Mouse (Mus musculus): ENCODE data around the gene Krtap5-1.
"Not testable (repeated sequence)": the region's sequence is repeated elsewhere in the genome, so short reads cannot be mapped to it uniquely, and the experiment has no call there.

Krtap5-1 gene

GRCm38 (mm10) chr7:142297018-142297417, at the start of gene Krtap5-1:
Krtap5-1 (minus strand) TSS chr7:142297118.
- DNase-seq = not testable (repeated sequence)

DNA sequence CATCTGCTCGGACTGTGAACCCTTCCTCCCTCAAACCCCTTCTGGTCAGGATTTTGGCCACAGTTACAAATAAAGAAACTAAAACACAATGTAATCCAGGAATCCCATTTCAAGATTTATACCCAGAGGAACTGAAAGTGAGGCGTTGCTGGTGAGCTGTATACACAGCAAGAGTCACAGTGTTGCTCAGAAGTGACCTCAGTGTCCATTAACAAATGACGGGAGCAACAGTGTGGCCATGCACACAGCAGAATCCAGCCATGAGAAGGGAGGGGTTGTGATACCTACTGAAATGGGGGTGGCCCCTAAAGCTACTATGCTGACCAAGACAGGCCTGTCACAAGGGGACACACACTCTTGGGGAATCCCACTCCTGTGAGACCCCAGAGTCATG, 45.3 kb upstream of the Krtap5-1 start:
- DNase-seq = no peak

DNA sequence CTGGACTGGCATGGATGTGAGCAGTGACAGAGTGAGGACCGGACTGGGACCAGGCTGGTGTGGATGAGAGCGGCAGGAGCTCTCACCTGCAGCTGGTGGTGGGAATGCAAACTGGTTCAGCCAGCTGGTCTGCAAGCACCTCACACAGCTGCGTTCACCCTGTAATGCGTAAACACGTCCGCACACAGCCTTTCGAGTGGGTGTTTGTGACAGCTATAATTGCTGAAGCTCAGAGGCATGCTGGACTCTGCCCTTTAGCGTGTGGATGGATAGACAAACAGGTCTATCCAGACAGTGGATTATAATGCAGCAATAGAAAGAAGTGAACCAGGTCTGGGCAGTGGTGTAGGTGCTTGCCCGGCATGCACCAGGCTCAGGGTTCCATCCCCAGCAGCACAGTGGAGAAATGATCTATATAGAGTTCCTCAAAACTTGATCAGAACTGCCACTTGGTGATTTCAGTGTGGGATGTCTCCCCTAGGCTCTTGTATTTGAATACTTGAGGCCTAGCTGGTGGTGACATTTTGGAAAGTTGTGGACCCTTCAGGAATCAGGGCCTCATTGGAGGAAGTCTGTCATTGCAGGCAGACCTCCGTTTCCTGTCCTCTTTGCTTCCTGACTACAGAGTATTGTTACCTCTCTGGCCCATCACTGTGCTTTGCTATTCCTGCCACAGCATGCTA, 44.8 kb upstream of the Krtap5-1 start:
- no peak for DNase-seq

DNA sequence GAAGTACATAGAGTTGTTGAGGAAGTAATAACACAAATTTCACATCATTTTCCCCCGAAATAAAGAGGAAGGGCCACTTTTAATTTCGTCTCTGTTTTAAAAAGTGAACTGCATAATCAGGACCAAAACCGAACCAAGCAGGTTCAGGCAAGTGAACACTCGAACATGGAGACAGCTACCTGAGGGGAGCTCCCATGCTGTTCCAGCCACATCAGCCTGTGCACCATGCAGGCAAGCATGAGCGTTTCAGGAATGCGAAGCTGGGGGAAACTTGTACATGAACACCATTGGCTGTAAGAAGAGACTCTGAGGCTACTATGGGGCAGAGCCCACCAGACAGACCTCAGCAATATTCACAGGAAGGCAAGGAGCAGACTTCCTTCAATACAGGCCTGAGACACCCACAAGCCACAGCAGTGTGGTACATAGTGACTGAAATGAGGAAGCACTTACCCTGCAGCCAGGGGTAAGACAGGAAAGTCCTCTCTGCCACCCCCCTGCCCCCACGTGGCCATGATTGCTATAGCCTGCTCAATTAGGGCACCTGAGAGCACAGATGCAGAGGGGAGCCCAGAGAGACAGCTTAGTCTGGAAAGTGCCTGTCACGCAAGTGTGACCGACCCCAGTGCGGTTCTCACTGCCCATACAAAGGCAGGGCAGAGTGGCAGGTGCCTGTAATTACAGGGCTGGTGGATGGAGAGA, 43.5 kb upstream of the Krtap5-1 start:
- DNase-seq = no peak

GRCm38 (mm10) chr7:142335151-142335550, 38.2 kb upstream of the Krtap5-1 start:
- no peak for DNase-seq

DNA sequence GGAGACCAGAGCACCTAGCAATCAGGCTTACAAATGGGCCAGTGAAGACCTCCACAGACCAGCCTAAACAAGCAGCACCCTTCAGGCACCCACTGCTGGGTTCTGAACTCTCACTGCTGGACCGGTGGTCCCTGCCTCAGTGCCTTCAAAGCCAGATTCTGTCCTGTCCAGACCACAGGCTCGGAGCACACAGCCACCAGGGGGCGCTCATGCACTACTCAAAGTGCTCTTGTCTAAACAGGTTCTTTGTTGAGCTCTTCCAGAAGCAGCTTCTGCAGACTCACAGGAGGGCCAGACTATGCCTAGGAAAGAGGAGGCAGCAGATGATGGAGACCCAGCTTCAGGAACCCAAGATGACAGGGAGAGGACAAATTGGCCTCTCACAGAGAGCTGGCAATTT, 37.3 kb upstream of the Krtap5-1 start:
- peak; percentile 86 for DNase-seq

GRCm38 (mm10) chr7:142332741-142333140, 35.8 kb upstream of the Krtap5-1 start:
- not testable (repeated sequence) for DNase-seq

GRCm38 (mm10) chr7:142331281-142331680, 34.4 kb upstream of the Krtap5-1 start:
- DNase-seq = no peak

- peak; percentile 80 for DNase-seq
These were observed 33.4 kb upstream of the Krtap5-1 start for GRCm38 (mm10) chr7:142330271-142330724.

DNA sequence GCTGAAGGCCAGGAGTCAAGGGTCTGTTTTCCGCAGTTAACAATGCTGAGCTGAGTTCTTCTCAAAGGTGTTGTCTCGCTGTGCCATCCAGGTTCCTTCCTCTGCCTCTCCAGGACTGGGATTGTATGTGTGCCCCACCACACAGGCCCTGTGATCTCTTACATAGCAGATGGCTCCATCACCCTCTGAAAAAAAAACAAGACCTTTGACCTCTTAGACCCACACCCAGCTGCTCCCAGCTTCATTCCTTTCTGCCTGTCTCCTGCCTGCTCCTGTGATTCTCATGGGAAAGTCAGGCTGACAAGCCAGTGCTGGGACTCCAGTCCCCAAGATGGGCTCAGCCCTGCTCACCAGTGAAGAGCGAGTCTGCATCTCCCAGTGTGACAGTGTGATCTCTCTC, 31.6 kb upstream of the Krtap5-1 start:
- DNase-seq = no peak

- DNase-seq = no peak
These were observed 30.0 kb upstream of the Krtap5-1 start for GRCm38 (mm10) chr7:142326714-142327445.

DNA sequence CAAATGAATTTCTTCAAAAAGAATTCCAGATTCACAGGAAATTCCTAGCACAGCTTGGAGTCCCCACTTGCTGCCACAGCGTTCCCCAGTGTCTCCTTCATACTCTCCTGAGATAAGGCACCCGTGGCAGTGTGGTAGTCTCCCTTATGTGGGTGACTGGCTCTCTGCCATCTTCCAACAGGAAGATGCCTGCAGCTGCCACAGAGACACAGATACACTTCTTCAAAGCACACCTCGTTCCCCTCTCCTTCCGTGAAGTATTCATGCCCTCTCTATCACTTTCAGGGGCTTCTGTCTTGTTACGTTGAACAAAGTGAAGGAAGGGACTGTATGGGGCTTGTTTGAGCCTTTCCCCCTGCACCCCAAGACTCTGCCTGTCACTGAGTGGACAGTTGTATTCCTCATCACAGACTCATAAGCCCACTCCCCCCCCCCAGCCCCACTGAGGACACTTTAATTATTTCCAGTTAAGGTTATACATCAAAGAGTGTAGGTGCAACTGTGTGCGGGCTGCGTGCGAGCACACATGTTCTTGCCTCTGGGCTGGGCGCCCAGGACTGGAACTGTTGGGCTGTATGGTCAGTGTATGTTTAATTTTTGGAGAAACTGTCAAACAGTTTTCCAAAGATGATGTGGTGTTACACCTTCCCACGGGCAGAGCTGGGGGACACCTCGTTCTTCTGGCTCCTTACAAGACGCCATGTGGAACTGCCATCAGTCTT, 26.6 kb upstream of the Krtap5-1 start:
- no peak for DNase-seq

GRCm38 (mm10) chr7:142322641-142323040, 25.7 kb upstream of the Krtap5-1 start:
- DNase-seq = no peak

- not testable (repeated sequence) for DNase-seq
These were observed 24.9 kb upstream of the Krtap5-1 start for GRCm38 (mm10) chr7:142321637-142322306.

- peak; percentile 28 for DNase-seq
These were observed 24.0 kb upstream of the Krtap5-1 start for GRCm38 (mm10) chr7:142320906-142321305.

GRCm38 (mm10) chr7:142319124-142319523, 22.2 kb upstream of the Krtap5-1 start:
- no peak for DNase-seq

- DNase-seq = no peak
These were observed 20.3 kb upstream of the Krtap5-1 start for GRCm38 (mm10) chr7:142317216-142317615.

DNA sequence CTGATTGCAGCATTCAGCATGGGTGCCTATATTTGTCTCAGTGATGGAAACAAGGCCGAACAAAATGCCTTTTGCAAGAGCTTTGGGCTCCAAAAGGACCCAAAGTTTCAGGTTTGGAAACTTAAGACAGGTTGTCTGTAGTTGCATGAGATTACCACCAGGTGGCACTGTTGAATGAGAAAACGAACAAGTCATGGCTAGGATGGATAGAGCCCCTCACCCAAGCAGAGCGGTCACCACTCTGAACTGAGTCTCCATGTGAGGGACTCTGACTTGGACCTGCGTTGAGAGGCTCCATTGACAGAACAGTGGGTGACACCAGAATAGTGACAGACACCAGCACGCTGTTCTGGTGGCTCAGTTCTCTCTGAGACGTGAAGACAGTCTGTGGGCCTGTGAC, 19.6 kb upstream of the Krtap5-1 start:
- peak; percentile 35 for DNase-seq

GRCm38 (mm10) chr7:142314600-142315285, 17.8 kb upstream of the Krtap5-1 start:
- DNase-seq = no peak

GRCm38 (mm10) chr7:142303929-142304328, 7.0 kb upstream of the Krtap5-1 start:
- not testable (repeated sequence) for DNase-seq

DNA sequence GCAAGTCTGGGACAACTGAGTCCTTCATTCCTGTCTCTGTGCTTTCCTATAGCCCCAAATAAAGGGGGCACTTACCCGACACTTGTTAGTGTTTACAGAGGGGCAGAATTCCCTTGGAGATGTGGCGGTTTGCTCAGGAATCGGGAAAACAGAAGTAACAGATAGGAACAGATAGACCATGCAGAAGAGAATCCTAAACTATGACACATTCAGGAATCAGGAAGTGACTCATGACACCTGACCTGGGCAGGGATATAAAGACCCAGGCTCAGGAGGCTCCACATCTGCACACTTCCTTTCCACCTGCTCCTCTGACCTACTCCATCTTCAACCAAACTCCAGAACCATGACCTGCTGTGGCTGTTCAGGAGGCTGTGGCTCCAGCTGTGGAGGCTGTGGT, 6.3 kb upstream of the Krtap5-1 start, which contains the start of gene Krtap5-4:
Krtap5-4 (plus strand) TSS at position 301 of the 400 bp plus-strand sequence.
- DNase-seq = no peak

DNA sequence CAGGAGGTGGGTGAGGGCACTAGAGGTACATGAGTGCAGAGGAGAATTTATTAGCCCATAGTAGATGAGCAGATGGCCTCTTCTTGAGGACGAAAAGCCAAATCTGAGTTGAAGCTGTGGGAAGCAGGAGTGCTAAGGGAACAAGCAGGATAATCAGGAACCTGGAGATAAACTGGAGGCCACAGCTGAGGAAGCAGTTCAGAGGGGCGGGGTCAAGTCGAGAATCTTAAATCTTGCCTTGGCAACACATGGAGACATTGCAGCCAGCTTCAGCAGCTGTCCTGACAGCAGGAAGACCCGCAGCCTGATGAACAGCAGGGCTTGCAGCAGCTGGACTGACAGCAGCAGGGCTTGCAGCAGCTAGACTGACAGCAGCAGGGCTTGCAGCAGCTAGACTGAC, 810 bp downstream of the Krtap5-1 start:
- DNase-seq = not testable (repeated sequence)
